Mouse (Mus musculus) CH12.LX (cell line): ENCODE results near the gene Gnaz. TPM values are rescaled to one million over a fixed set of nuclear protein-coding genes. Genes with fewer than 3 reads are reported as not detected.

Source experiments
- DNase-seq: peaks from one replicate; pipeline ENCODE4 v3.0.0-alpha.2; 2013; ENCODE audit errors: extremely low read depth
- H3K27ac ChIP-seq: 2 replicates; pipeline ENCODE4 v1.5.1; 2012; ENCODE audit warnings: low read depth, mild to moderate bottlenecking, control low read depth, moderate library complexity; ENCODE audit not compliant: insufficient read depth
- H3K27me3 ChIP-seq: replicated peaks from 2 replicates; pipeline ENCODE3; 2012; ENCODE audit warnings: inconsistent platforms
- H3K36me3 ChIP-seq, 2 experiments: replicated peaks in 1 of 2; 2 replicates each; pipeline versions ENCODE3 to v1.6.1; 2012; ENCODE audit warnings: inconsistent platforms in 1 of 2, low read length in 1 of 2, mild to moderate bottlenecking in 1 of 2, mixed read lengths in 1 of 2, moderate library complexity in 1 of 2; ENCODE audit not compliant: control insufficient read depth in 1 of 2, insufficient read depth in 1 of 2
- H3K4me1 ChIP-seq, 2 experiments: 2 replicates each; pipeline ENCODE4 v1.6.1; 2012; ENCODE audit warnings: inconsistent platforms in 1 of 2, moderate library complexity in 1 of 2; ENCODE audit not compliant: insufficient read depth in 2 of 2, control insufficient read depth in 1 of 2
- H3K4me2 ChIP-seq: 2 replicates; pipeline ENCODE4 v1.6.1; 2012; ENCODE audit warnings: low read depth, mild to moderate bottlenecking, control low read depth; ENCODE audit not compliant: poor library complexity, insufficient read depth, severe bottlenecking
- H3K4me3 ChIP-seq, 3 experiments: fragments of 150-350 bp in 1 of 3; sonication (generic) in 1 of 3; replicated peaks in 1 of 3; 2 replicates each; pipeline versions ENCODE3 to v1.5.1; 2011 to 2012; ENCODE audit warnings: low read depth in 2 of 3, low read length in 2 of 3, mild to moderate bottlenecking in 2 of 3, moderate library complexity in 2 of 3, control low read depth in 1 of 3, improper control_type of control experiment in 1 of 3, inconsistent platforms in 1 of 3, mixed read lengths in 1 of 3; ENCODE audit not compliant: poor library complexity in 1 of 3
- H3K79me2 ChIP-seq: replicated peaks from 2 replicates; pipeline ENCODE4 v1.6.1; 2012; ENCODE audit warnings: mild to moderate bottlenecking, moderate library complexity; ENCODE audit not compliant: control insufficient read depth, poor library complexity, insufficient read depth, severe bottlenecking; ENCODE audit errors: extremely low read depth
- H3K9ac ChIP-seq: 2 replicates; pipeline ENCODE4 v1.6.1; 2012; ENCODE audit warnings: low read depth, mild to moderate bottlenecking, control low read depth, moderate library complexity; ENCODE audit not compliant: insufficient read depth
- H3K9me3 ChIP-seq: replicated peaks from 2 replicates; pipeline ENCODE3; 2012; ENCODE audit warnings: low read length, inconsistent platforms, mixed read lengths
- BHLHE40 ChIP-seq: IDR thresholded peaks from 2 replicates; pipeline ENCODE4 v1.6.1; 2011; ENCODE audit warnings: mild to moderate bottlenecking, low read depth, low read length, improper control_type of control experiment
- CHD1 ChIP-seq: IDR thresholded peaks from 2 replicates; pipeline ENCODE4 v1.6.1; 2012; ENCODE audit warnings: low read depth, low read length, improper control_type of control experiment, inconsistent platforms
- CHD2 ChIP-seq: IDR thresholded peaks from 2 replicates; pipeline ENCODE4 v1.6.1; 2011; ENCODE audit warnings: low read length, improper control_type of control experiment
- CTCF ChIP-seq, 2 experiments: IDR thresholded peaks in 1 of 2; conservative IDR thresholded peaks in 1 of 2; 2 replicates each; pipeline ENCODE4 v1.5.1; 2011 to 2012; ENCODE audit warnings: low read depth in 2 of 2, low read length in 2 of 2, improper control_type of control experiment in 1 of 2, inconsistent platforms in 1 of 2, mild to moderate bottlenecking in 1 of 2, moderate library complexity in 1 of 2
- E2F4 ChIP-seq: IDR thresholded peaks from 2 replicates; pipeline ENCODE4 v1.6.1; 2011; ENCODE audit warnings: low read depth, low read length, improper control_type of control experiment; ENCODE audit not compliant: insufficient replicate concordance
- ELF1 ChIP-seq: IDR thresholded peaks from 2 replicates; pipeline ENCODE4 v1.6.1; 2014; ENCODE audit warnings: low read depth, mild to moderate bottlenecking, inconsistent platforms, low read length, improper control_type of control experiment
- EP300 ChIP-seq: IDR thresholded peaks from 2 replicates; pipeline ENCODE4 v1.6.1; 2011; ENCODE audit warnings: low read length, improper control_type of control experiment
- ETS1 ChIP-seq: conservative IDR thresholded peaks from 2 replicates; pipeline ENCODE4 v1.6.1; 2012; ENCODE audit warnings: low read depth, mild to moderate bottlenecking, inconsistent platforms, low read length, improper control_type of control experiment, moderate library complexity
- GABPA ChIP-seq: IDR thresholded peaks from 2 replicates; pipeline ENCODE4 v1.6.1; 2012; ENCODE audit warnings: low read depth, low read length, improper control_type of control experiment, inconsistent platforms; ENCODE audit not compliant: insufficient replicate concordance
- IRF4 ChIP-seq: IDR thresholded peaks from 2 replicates; pipeline ENCODE4 v1.6.1; 2014; ENCODE audit warnings: low read depth, mild to moderate bottlenecking, inconsistent platforms, low read length, improper control_type of control experiment
- JUN ChIP-seq: IDR thresholded peaks from 2 replicates; pipeline ENCODE4 v1.6.1; 2011; ENCODE audit warnings: low read depth, mild to moderate bottlenecking, low read length, improper control_type of control experiment, moderate library complexity; ENCODE audit not compliant: insufficient read depth
- JUND ChIP-seq: conservative IDR thresholded peaks from 2 replicates; pipeline ENCODE4 v1.6.1; 2011; ENCODE audit warnings: low read depth, low read length, improper control_type of control experiment
- KAT2A ChIP-seq: IDR thresholded peaks from 2 replicates; pipeline ENCODE4 v1.6.1; 2012; ENCODE audit warnings: low read length, improper control_type of control experiment, inconsistent platforms; ENCODE audit not compliant: insufficient replicate concordance
- MAFK ChIP-seq: IDR thresholded peaks from 2 replicates; pipeline ENCODE4 v1.6.1; 2011; ENCODE audit warnings: low read length, improper control_type of control experiment; ENCODE audit not compliant: insufficient replicate concordance
- MAX ChIP-seq: IDR thresholded peaks from 2 replicates; pipeline ENCODE4 v1.6.1; 2011; ENCODE audit warnings: low read length, improper control_type of control experiment
- MAZ ChIP-seq: IDR thresholded peaks from 2 replicates; pipeline ENCODE4 v1.6.1; 2012; ENCODE audit warnings: low read depth, mild to moderate bottlenecking, inconsistent platforms, low read length, improper control_type of control experiment, moderate library complexity
- MEF2A ChIP-seq: IDR thresholded peaks from 2 replicates; pipeline ENCODE4 v1.6.1; 2014; ENCODE audit warnings: low read depth, mild to moderate bottlenecking, inconsistent platforms, low read length, improper control_type of control experiment, borderline replicate concordance
- MXI1 ChIP-seq: IDR thresholded peaks from 2 replicates; pipeline ENCODE4 v1.6.1; 2011; ENCODE audit warnings: mild to moderate bottlenecking, low read depth, low read length, improper control_type of control experiment
- NELFE ChIP-seq: IDR thresholded peaks from 2 replicates; pipeline ENCODE4 v1.6.1; 2011; ENCODE audit warnings: low read depth, low read length, improper control_type of control experiment
- NRF1 ChIP-seq: IDR thresholded peaks from 2 replicates; pipeline ENCODE4 v1.6.1; 2014; ENCODE audit warnings: low read depth, mild to moderate bottlenecking, inconsistent platforms, low read length, improper control_type of control experiment, moderate library complexity
- PAX5 ChIP-seq: IDR thresholded peaks from 2 replicates; pipeline ENCODE4 v1.6.1; 2012; ENCODE audit warnings: low read length, inconsistent platforms, mixed read lengths
- POLR2A ChIP-seq: IDR thresholded peaks from 2 replicates; pipeline ENCODE4 v1.6.1; 2011; ENCODE audit warnings: low read depth, mild to moderate bottlenecking, improper control_type of control experiment, low read length
- POLR2AphosphoS2 ChIP-seq: IDR thresholded peaks from 2 replicates; pipeline ENCODE4 v1.6.1; 2011; ENCODE audit warnings: low read depth, low read length, improper control_type of control experiment
- RAD21 ChIP-seq: IDR thresholded peaks from 2 replicates; pipeline ENCODE4 v1.6.1; 2011; ENCODE audit warnings: low read depth, mild to moderate bottlenecking, low read length, improper control_type of control experiment, moderate library complexity
- RCOR1 ChIP-seq: conservative IDR thresholded peaks from 2 replicates; pipeline ENCODE4 v1.6.1; 2012; ENCODE audit warnings: low read depth, mild to moderate bottlenecking, inconsistent platforms, low read length, improper control_type of control experiment
- SIN3A ChIP-seq: IDR thresholded peaks from 2 replicates; pipeline ENCODE4 v1.6.1; 2012; ENCODE audit warnings: low read length, improper control_type of control experiment, inconsistent platforms
- UBTF ChIP-seq: IDR thresholded peaks from 2 replicates; pipeline ENCODE4 v1.6.1; 2012; ENCODE audit warnings: low read depth, mild to moderate bottlenecking, inconsistent platforms, low read length, improper control_type of control experiment, moderate library complexity
- USF1 ChIP-seq: IDR thresholded peaks from 2 replicates; pipeline ENCODE4 v1.6.1; 2014; ENCODE audit warnings: low read depth, mild to moderate bottlenecking, inconsistent platforms, low read length, improper control_type of control experiment
- USF2 ChIP-seq: conservative IDR thresholded peaks from 2 replicates; pipeline ENCODE4 v1.6.1; 2011; ENCODE audit warnings: low read depth, low read length, improper control_type of control experiment
- ZC3H11A ChIP-seq: IDR thresholded peaks from 2 replicates; pipeline ENCODE4 v1.6.1; 2012; ENCODE audit warnings: low read depth, mild to moderate bottlenecking, inconsistent platforms, low read length, improper control_type of control experiment
- ZKSCAN1 ChIP-seq: IDR thresholded peaks from 2 replicates; pipeline ENCODE4 v1.6.1; 2012; ENCODE audit warnings: low read depth, inconsistent platforms, low read length, improper control_type of control experiment, borderline replicate concordance
- ZMIZ1 ChIP-seq: IDR thresholded peaks from 2 replicates; pipeline ENCODE4 v1.6.1; 2012; ENCODE audit warnings: low read depth, mild to moderate bottlenecking, inconsistent platforms, low read length, improper control_type of control experiment
- ZNF384 ChIP-seq: IDR thresholded peaks from 2 replicates; pipeline ENCODE4 v1.6.1; 2012; ENCODE audit warnings: low read depth, low read length, improper control_type of control experiment, inconsistent platforms
- dilution Hi-C: fragments of 300-500 bp; cut with MboI; formaldehyde crosslinking; loops from 2 replicates; pipeline ENCODE4 v1.14.3; 2020; ENCODE audit warnings: low sequenced_read_pairs; ENCODE audit not compliant: extremely low pct_unique_long_range_greater_than_20kb, extremely low pct_ligation_motif_present
- in situ Hi-C: fragments of 300-500 bp; cut with MboI; formaldehyde crosslinking; loops from 3 replicates; pipeline ENCODE4 v1.14.3; 2019; ENCODE audit warnings: low sequenced_read_pairs, low pct_ligation_motif_present, low pct_unique_long_range_greater_than_20kb, mixed read lengths
- polyA plus RNA-seq: library from polyadenylated mRNA; unstranded; fragments of >175 nt; gene quantifications from 2 replicates; pipeline ENCODE4 v1.2.1, GENCODE M21; 2012; ENCODE audit warnings: low read depth; ENCODE audit not compliant: insufficient read length
- total RNA-seq, 2 experiments: library from RNA; depleted of rRNA; stranded (reverse); fragments of 300-350 nt in 1 of 2; fragments of >200 nt in 1 of 2; gene quantifications; 2 replicates each; pipeline ENCODE4 v1.2.3; 2012 to 2014

The Gnaz gene
- total and polyA plus RNA-seq, 3 experiments = 2.7 to 36.9 (median 5.5) TPM

GRCm38 (mm10) chr10:74952830-74953443 lies 14.0 kb upstream of the Gnaz start (continued):
- TF ChIP-seq ZMIZ1 (0 out of 2 replicates have a peak, but pooled peaks have one; percentile 49), NRF1 (0 out of 2 replicates have a peak, but pooled peaks have one; percentile 2), E2F4 (no peak), IRF4 (peak; percentile 93), RAD21 (peak; percentile 2; the same call in 1 of the 2 replicates), MAZ (no peak; the same call in 1 of the 2 replicates), POLR2AphosphoS2 (no peak), JUND (peak; percentile 96), USF2 (no peak), PAX5 (no peak), NELFE (no peak), MEF2A (peak; percentile 96), USF1 (no peak), MAX (no peak; the same call in 1 of the 2 replicates), UBTF (no peak), ELF1 (no peak), ZKSCAN1 (no peak), MAFK (peak; percentile 38; the same call in 1 of the 2 replicates), ETS1 (peak; percentile 91), ZNF384 (no peak), KAT2A (no peak)

- no peaks in the 10 kb centered on the region for H3K36me3 ChIP-seq
- peaks cover 11% of the 10 kb centered on the region for H3K9me3 ChIP-seq
- peak overlapping the region; percentile 26; the same call in 1 of the 2 replicates for H3K4me2 ChIP-seq
- in situ Hi-C loops (no loop called here), dilution Hi-C loops (no loop called here)
- no peak overlapping the region for H3K4me3 ChIP-seq
- peaks cover 19% of the 10 kb centered on the region for H3K79me2 ChIP-seq
- H3K27me3 ChIP-seq = peaks cover 17% of the 10 kb centered on the region
- peak; percentile 42 for DNase-seq
- peak overlapping the region; percentile 92 for H3K27ac ChIP-seq
- peak overlapping the region; percentile 6; the same call in 1 of the 2 replicates for H3K9ac ChIP-seq
- H3K4me1 ChIP-seq = peaks cover 25 to 62% of the 10 kb centered on the region in 2 experiments
- TF ChIP-seq POLR2AphosphoS2 (no peak), ZC3H11A (no peak), CHD2 (0 out of 2 replicates have a peak, but pooled peaks have one; percentile 32), USF1 (no peak), CTCF (conservative IDR thresholded peaks at IDR 0.05 in 1 of 2, IDR thresholded peaks at IDR 0.05 in 1 of 2; ENCODE audit: low read depth in 2 of 2, low read length in 2 of 2) (no peak), SIN3A (peak; percentile 35; the same call in 1 of the 2 replicates), JUND (peak; percentile 79), RCOR1 (0 out of 2 replicates have a peak, but pooled peaks have one; percentile 53), GABPA (no peak), CHD1 (peak; percentile 83; the same call in 1 of the 2 replicates), MAX (peak; percentile 33; the same call in 1 of the 2 replicates), POLR2A (no peak), EP300 (peak; percentile 78), IRF4 (peak; percentile 88), JUN (peak; percentile 41; the same call in 1 of the 2 replicates), ZKSCAN1 (no peak), USF2 (no peak), NELFE (0 out of 2 replicates have a peak, but pooled peaks have one; percentile 15), MXI1 (no peak), RAD21 (no peak), BHLHE40 (peak; percentile 40; the same call in 1 of the 2 replicates), ETS1 (no peak; the same call in 1 of the 2 replicates), PAX5 (no peak), ZNF384 (no peak), MAZ (no peak), KAT2A (no peak), ELF1 (no peak)
These were observed 2.6 kb upstream of the Gnaz start for GRCm38 (mm10) chr10:74964380-74964779.
